Mouse (Mus musculus) gastrocnemius, adult 18-20 months (tissue): ENCODE data around the gene Slc25a13. TPM values are rescaled to one million over a fixed set of nuclear protein-coding genes. Genes with fewer than 3 reads are reported as not detected.
"Not testable (repeated sequence)": the region's sequence is repeated elsewhere in the genome, so short reads cannot be mapped to it uniquely, and the experiment has no call there.

Source experiments
- DNase-seq: peaks from one replicate; pipeline ENCODE4 v3.0.0; 2021; ENCODE audit warnings: low spot score
- total RNA-seq, 2 experiments: library from RNA; stranded (reverse); gene quantifications; 2 replicates each; pipeline ENCODE4 v1.2.3; 2021

Slc25a13 gene
- total RNA-seq, 2 experiments from 2014 or later, result 0.62 to 1.0 TPM

- no peak for DNase-seq
Measured at GRCm38 (mm10) chr6:6205599-6206165, 11.3 kb downstream of the Slc25a13 start.

- DNase-seq, result no peak
Measured at GRCm38 (mm10) chr6:6202451-6202850, 14.5 kb downstream of the Slc25a13 start.

GRCm38 (mm10) chr6:6201977-6202376 lies 15.0 kb downstream of the Slc25a13 start:
- no peak for DNase-seq

GRCm38 (mm10) chr6:6199138-6199870 lies 17.7 kb downstream of the Slc25a13 start:
- no peak for DNase-seq

- not testable (repeated sequence) for DNase-seq
Measured at GRCm38 (mm10) chr6:6198056-6198455, 18.9 kb downstream of the Slc25a13 start.

GRCm38 (mm10) chr6:6197339-6197738 lies 19.6 kb downstream of the Slc25a13 start:
- DNase-seq, result no peak

- no peak for DNase-seq
Measured at GRCm38 (mm10) chr6:6196527-6196926, 20.4 kb downstream of the Slc25a13 start.

- no peak for DNase-seq
Measured at GRCm38 (mm10) chr6:6194831-6195230, 22.1 kb downstream of the Slc25a13 start.

GRCm38 (mm10) chr6:6193906-6194305 lies 23.1 kb downstream of the Slc25a13 start:
- no peak for DNase-seq

GRCm38 (mm10) chr6:6192413-6192812 lies 24.6 kb downstream of the Slc25a13 start:
- no peak for DNase-seq

- no peak for DNase-seq
Measured at GRCm38 (mm10) chr6:6191596-6192337, 25.2 kb downstream of the Slc25a13 start.

GRCm38 (mm10) chr6:6188970-6189369 lies 28.0 kb downstream of the Slc25a13 start:
- DNase-seq, result no peak

GRCm38 (mm10) chr6:6186468-6186867 lies 30.5 kb downstream of the Slc25a13 start:
- no peak for DNase-seq

- no peak for DNase-seq
Measured at GRCm38 (mm10) chr6:6185735-6186068, 31.3 kb downstream of the Slc25a13 start.

- DNase-seq, result no peak
Measured at GRCm38 (mm10) chr6:6184921-6185734, 31.8 kb downstream of the Slc25a13 start.

- no peak for DNase-seq
Measured at GRCm38 (mm10) chr6:6183601-6184000, 33.4 kb downstream of the Slc25a13 start.

- no peak for DNase-seq
Measured at GRCm38 (mm10) chr6:6182191-6182590, 34.8 kb downstream of the Slc25a13 start.

GRCm38 (mm10) chr6:6178341-6178740 lies 38.6 kb downstream of the Slc25a13 start:
- not testable (repeated sequence) for DNase-seq

- DNase-seq, result no peak
Measured at GRCm38 (mm10) chr6:6175350-6175971, 41.5 kb downstream of the Slc25a13 start.

- no peak for DNase-seq
Measured at GRCm38 (mm10) chr6:6173935-6174561, 42.9 kb downstream of the Slc25a13 start.
